Mouse (Mus musculus) cortical plate, adult 2 months (tissue): ENCODE measurements at regions not wholly inside any gene's neighbourhood (a gene's known extent, or its start where the extent isn't known, plus 50 kb on each side); places are given as distances from the start of the nearest gene placed in this dataset.

Experiments used
- H3K27ac ChIP-seq: fragments of 200-500 bp; 2 replicates; pipeline ENCODE4 v1.5.1; 2012; ENCODE audit warnings: low read length, control low read depth, inconsistent platforms; ENCODE audit not compliant: insufficient read depth
- H3K4me1 ChIP-seq: fragments of 200-500 bp; 2 replicates; pipeline ENCODE4 v1.6.1; 2011; ENCODE audit warnings: low read length; ENCODE audit not compliant: control insufficient read depth, insufficient read depth
- H3K4me3 ChIP-seq: fragments of 200-500 bp; 2 replicates; pipeline ENCODE4 v1.5.1; 2011; ENCODE audit warnings: mild to moderate bottlenecking, low read length, control low read depth; ENCODE audit not compliant: insufficient read depth
- CTCF ChIP-seq: fragments of 200-500 bp; IDR thresholded peaks from 2 replicates; pipeline ENCODE4 v1.5.1; 2011; ENCODE audit warnings: mild to moderate bottlenecking, control low read depth, low read length; ENCODE audit not compliant: insufficient read depth; ENCODE audit errors: extremely low read depth
- POLR2A ChIP-seq: fragments of 200-500 bp; IDR thresholded peaks from 2 replicates; pipeline ENCODE4 v1.6.1; 2011; ENCODE audit warnings: mild to moderate bottlenecking, low read length, control low read depth; ENCODE audit not compliant: insufficient read depth; ENCODE audit errors: extremely low read depth

GRCm38 (mm10) chr13:71372701-71373685 lies 531.4 kb upstream of the Adamts16 start:
- no peak overlapping the region for H3K27ac ChIP-seq
- no peak for TF ChIP-seq CTCF
- TF ChIP-seq POLR2A, result no peak
- H3K4me3 ChIP-seq, result no peak overlapping the region
- no peaks in the 10 kb centered on the region; the same call in 1 of the 2 replicates for H3K4me1 ChIP-seq

- Histone ChIP-seq H3K4me3 (no peak overlapping the region), H3K27ac (no peak overlapping the region), H3K4me1 (no peaks in the 10 kb centered on the region)
- TF ChIP-seq CTCF, result no peak
- TF ChIP-seq POLR2A, result no peak
These were observed 528.2 kb upstream of the Adamts16 start for GRCm38 (mm10) chr13:71369832-71370231.

- TF ChIP-seq CTCF (no peak), POLR2A (no peak)
- Histone ChIP-seq H3K4me3 (no peak overlapping the region), H3K27ac (no peak overlapping the region), H3K4me1 (peaks cover 1% of the 10 kb centered on the region; the same call in 1 of the 2 replicates)
These were observed 523.6 kb upstream of the Adamts16 start for GRCm38 (mm10) chr13:71365261-71365660.

GRCm38 (mm10) chr13:71362311-71362710 lies 520.7 kb upstream of the Adamts16 start:
- peaks cover 3% of the 10 kb centered on the region for H3K4me1 ChIP-seq
- H3K27ac ChIP-seq, result no peak overlapping the region
- no peak overlapping the region for H3K4me3 ChIP-seq
- TF ChIP-seq CTCF, result no peak

GRCm38 (mm10) chr13:71359112-71359511 lies 517.5 kb upstream of the Adamts16 start:
- no peak overlapping the region for H3K27ac ChIP-seq
- no peak overlapping the region for H3K4me3 ChIP-seq
- no peak for TF ChIP-seq POLR2A
- TF ChIP-seq CTCF, result no peak
- H3K4me1 ChIP-seq, result peaks cover 3% of the 10 kb centered on the region

GRCm38 (mm10) chr13:71350787-71351186 lies 509.2 kb upstream of the Adamts16 start:
- Histone ChIP-seq H3K27ac (no peak overlapping the region), H3K4me1 (no peaks in the 10 kb centered on the region), H3K4me3 (no peak overlapping the region)
- TF ChIP-seq POLR2A (no peak), CTCF (no peak)

- no peak overlapping the region for H3K4me3 ChIP-seq
- TF ChIP-seq POLR2A (no peak), CTCF (no peak)
- H3K4me1 ChIP-seq, result no peaks in the 10 kb centered on the region
- H3K27ac ChIP-seq, result no peak overlapping the region
These were observed 501.3 kb upstream of the Adamts16 start for GRCm38 (mm10) chr13:71342921-71343320.

GRCm38 (mm10) chr13:71338700-71339099 lies 497.1 kb upstream of the Adamts16 start:
- Histone ChIP-seq H3K27ac (no peak overlapping the region), H3K4me3 (no peak overlapping the region), H3K4me1 (no peaks in the 10 kb centered on the region)
- TF ChIP-seq CTCF, result no peak
- TF ChIP-seq POLR2A, result no peak

- Histone ChIP-seq H3K4me3 (no peak overlapping the region), H3K27ac (no peak overlapping the region), H3K4me1 (no peaks in the 10 kb centered on the region)
- TF ChIP-seq CTCF, result no peak
- no peak for TF ChIP-seq POLR2A
These were observed 493.3 kb upstream of the Adamts16 start for GRCm38 (mm10) chr13:71334925-71335324.

GRCm38 (mm10) chr13:71333146-71333545 lies 491.5 kb upstream of the Adamts16 start:
- Histone ChIP-seq H3K4me1 (no peaks in the 10 kb centered on the region), H3K4me3 (no peak overlapping the region), H3K27ac (no peak overlapping the region)
- no peak for TF ChIP-seq POLR2A
- no peak for TF ChIP-seq CTCF
